Mouse (Mus musculus) heart, embryonic 14.5 days (tissue): ENCODE results near the gene Rin3. TPM values are rescaled to one million over a fixed set of nuclear protein-coding genes. Genes with fewer than 3 reads are reported as not detected.
A peak's percentile ranks its signal among the peaks of the same experiment; 100 is the strongest.

Experiments
- ATAC-seq: fragments of 200-750 bp; cut with Nextera tagmentation; 2 replicates; pipeline ENCODE4 v1.8.0; 2017; ENCODE audit warnings: low read depth, moderate TSS enrichment; ENCODE audit not compliant: insufficient number of reproducible peaks, insufficient read depth, low FRiP score
- H3K27ac ChIP-seq, 2 experiments: fragments of 200-500 bp in 1 of 2; fragments of 300-500 bp in 1 of 2; sonication (generic) in 1 of 2; replicated peaks in 1 of 2; 2 replicates each; pipeline ENCODE4 v1.5.1; 2012 to 2014; ENCODE audit warnings: low read depth in 2 of 2, low read length in 2 of 2, control low read depth in 1 of 2, mild to moderate bottlenecking in 1 of 2, mixed read lengths in 1 of 2; ENCODE audit not compliant: control insufficient read depth in 1 of 2, insufficient read depth in 1 of 2
- H3K27me3 ChIP-seq: fragments of 300-500 bp; sonication (generic); 2 replicates; pipeline ENCODE4 v1.6.1; 2014; ENCODE audit warnings: mild to moderate bottlenecking, low read length, control low read depth; ENCODE audit not compliant: control insufficient read depth, insufficient read depth
- H3K36me3 ChIP-seq: fragments of 300-500 bp; sonication (generic); 2 replicates; pipeline ENCODE4 v1.6.1; 2014; ENCODE audit warnings: mild to moderate bottlenecking, control low read depth, low read length, mixed read lengths; ENCODE audit not compliant: control insufficient read depth, insufficient read depth
- H3K4me1 ChIP-seq, 2 experiments: fragments of 200-500 bp in 1 of 2; fragments of 300-500 bp in 1 of 2; sonication (generic) in 1 of 2; 2 replicates each; pipeline ENCODE4 v1.6.1; 2012 to 2014; ENCODE audit warnings: low read length in 2 of 2, control low read depth in 1 of 2, mixed read lengths in 1 of 2; ENCODE audit not compliant: control insufficient read depth in 2 of 2, insufficient read depth in 2 of 2
- H3K4me2 ChIP-seq: fragments of 300-500 bp; sonication (generic); 2 replicates; pipeline ENCODE4 v1.6.1; 2014; ENCODE audit warnings: mild to moderate bottlenecking, low read length
- H3K4me3 ChIP-seq, 2 experiments: fragments of 200-500 bp in 1 of 2; fragments of 300-500 bp in 1 of 2; sonication (generic) in 1 of 2; 2 replicates each; pipeline ENCODE4 v1.5.1; 2012 to 2014; ENCODE audit warnings: low read length in 2 of 2, mild to moderate bottlenecking in 2 of 2, control low read depth in 1 of 2, low read depth in 1 of 2, moderate library complexity in 1 of 2; ENCODE audit not compliant: control insufficient read depth in 1 of 2, insufficient read depth in 1 of 2
- H3K9ac ChIP-seq: fragments of 300-500 bp; sonication (generic); 2 replicates; pipeline ENCODE4 v1.6.1; 2014; ENCODE audit warnings: mild to moderate bottlenecking, low read length
- H3K9me3 ChIP-seq: fragments of 300-500 bp; sonication (generic); 2 replicates; pipeline ENCODE4 v1.6.1; 2016; ENCODE audit warnings: low read length, control low read depth; ENCODE audit not compliant: control insufficient read depth
- WGBS: fragments of 180-500 bp; shearing (Covaris S2); extraction: QIAGEN DNeasy Blood & Tissue Kit; methylation state at CpG from one replicate; pipeline ENCODE4 v1.1.7; 2014; 5-methylcytosine and 5-hydroxymethylcytosine counted together
- polyA plus RNA-seq: library from polyadenylated mRNA; unstranded; fragments of >200 nt; fragmentation: Nextera tagmentation; extraction: Ambion mirVana; gene quantifications from 2 replicates; pipeline ENCODE4 v1.2.1, GENCODE M21; 2014

The Rin3 gene
- polyA plus RNA-seq, 1 experiment from 2014 or later = 11.8 TPM

- Histone ChIP-seq H3K4me3 (no peak overlapping the region), H3K4me2 (peak overlapping the region; percentile 44), H3K4me1 (peaks cover 47 to 66% of the 10 kb centered on the region in 2 experiments), H3K9me3 (no peaks in the 10 kb centered on the region), H3K9ac (peak overlapping the region; percentile 41; the same call in 1 of the 2 replicates), H3K27ac (peak overlapping the region; percentile 34 to 76), H3K36me3 (peaks cover 9% of the 10 kb centered on the region), H3K27me3 (no peaks in the 10 kb centered on the region)
- WGBS = 53% methylated on average over 10 of the region's 10 CpGs
- ATAC-seq = no peak
Measured at GRCm38 (mm10) chr12:102286681-102287414, 4.0 kb downstream of the Rin3 start.

GRCm38 (mm10) chr12:102287904-102288602, 5.2 kb downstream of the Rin3 start:
- H3K4me2 ChIP-seq = no peak overlapping the region
- 49% methylated on average over 6 of the region's 6 CpGs for WGBS
- peaks cover 9% of the 10 kb centered on the region for H3K36me3 ChIP-seq
- H3K9me3 ChIP-seq = no peaks in the 10 kb centered on the region
- peaks cover 57 to 72% of the 10 kb centered on the region in 2 experiments for H3K4me1 ChIP-seq
- H3K9ac ChIP-seq = no peak overlapping the region
- no peak overlapping the region for H3K4me3 ChIP-seq
- peak overlapping the region; percentile 29 to 76; a peak in 3 of 4 replicates for H3K27ac ChIP-seq
- ATAC-seq = no peak
- H3K27me3 ChIP-seq = no peaks in the 10 kb centered on the region

- Histone ChIP-seq H3K36me3 (peaks cover 9% of the 10 kb centered on the region), H3K27ac (0 out of 4 replicates have a peak overlapping the region, but pooled peaks of 1 of the 2 experiments have one; percentile 26), H3K27me3 (no peaks in the 10 kb centered on the region), H3K9me3 (no peaks in the 10 kb centered on the region), H3K4me1 (peaks cover 56 to 70% of the 10 kb centered on the region in 2 experiments), H3K9ac (no peak overlapping the region), H3K4me2 (no peak overlapping the region), H3K4me3 (no peak overlapping the region)
- WGBS = 49% methylated on average over 2 of the region's 2 CpGs
- no peak for ATAC-seq
Measured at GRCm38 (mm10) chr12:102288846-102289245, 6.0 kb downstream of the Rin3 start.

GRCm38 (mm10) chr12:102289568-102289967, 6.7 kb downstream of the Rin3 start:
- H3K4me1 ChIP-seq = peaks cover 51 to 64% of the 10 kb centered on the region in 2 experiments
- no peak overlapping the region for H3K9ac ChIP-seq
- no peak overlapping the region for H3K4me3 ChIP-seq
- H3K36me3 ChIP-seq = peaks cover 9% of the 10 kb centered on the region
- H3K27me3 ChIP-seq = no peaks in the 10 kb centered on the region
- 96% methylated on average over 1 of the region's 1 CpGs for WGBS
- no peaks in the 10 kb centered on the region for H3K9me3 ChIP-seq
- H3K27ac ChIP-seq = no peak overlapping the region
- ATAC-seq = no peak
- H3K4me2 ChIP-seq = no peak overlapping the region

GRCm38 (mm10) chr12:102290662-102291061, 7.8 kb downstream of the Rin3 start:
- WGBS = 90% methylated on average over 2 of the region's 2 CpGs
- Histone ChIP-seq H3K9ac (no peak overlapping the region), H3K36me3 (peaks cover 9% of the 10 kb centered on the region), H3K27me3 (no peaks in the 10 kb centered on the region), H3K27ac (no peak overlapping the region), H3K4me3 (no peak overlapping the region), H3K4me1 (peaks cover 44 to 56% of the 10 kb centered on the region in 2 experiments), H3K4me2 (no peak overlapping the region), H3K9me3 (no peaks in the 10 kb centered on the region)
- ATAC-seq = no peak

GRCm38 (mm10) chr12:102291686-102292085, 8.8 kb downstream of the Rin3 start:
- no peak overlapping the region for H3K9ac ChIP-seq
- peaks cover 9% of the 10 kb centered on the region for H3K36me3 ChIP-seq
- no peak overlapping the region for H3K4me3 ChIP-seq
- ATAC-seq = no peak
- H3K27me3 ChIP-seq = no peaks in the 10 kb centered on the region
- peaks cover 35 to 46% of the 10 kb centered on the region in 2 experiments for H3K4me1 ChIP-seq
- H3K4me2 ChIP-seq = no peak overlapping the region
- no peaks in the 10 kb centered on the region for H3K9me3 ChIP-seq
- WGBS = 16% methylated on average over 6 of the region's 6 CpGs
- H3K27ac ChIP-seq = peak overlapping the region in 1 of 2 experiments; percentile 5; a peak in 1 of 4 replicates

- peaks cover 25 to 37% of the 10 kb centered on the region in 2 experiments for H3K4me1 ChIP-seq
- no peaks in the 10 kb centered on the region for H3K27me3 ChIP-seq
- WGBS = 76% methylated on average over 7 of the region's 7 CpGs
- H3K9ac ChIP-seq = no peak overlapping the region
- no peak overlapping the region for H3K4me3 ChIP-seq
- peaks cover 9% of the 10 kb centered on the region for H3K36me3 ChIP-seq
- ATAC-seq = no peak
- H3K4me2 ChIP-seq = no peak overlapping the region
- H3K9me3 ChIP-seq = no peaks in the 10 kb centered on the region
- no peak overlapping the region for H3K27ac ChIP-seq
Measured at GRCm38 (mm10) chr12:102292501-102293215, 9.8 kb downstream of the Rin3 start.
